Mouse (Mus musculus): Measurements from ENCODE around the gene Pmm1. TPM values are rescaled to one million over a fixed set of nuclear protein-coding genes. Genes with fewer than 3 reads are reported as not detected.

Pmm1 gene
- polyA plus RNA-seq, 2 experiments, result 17.6 to 22.6 TPM

- WGBS (ENCODE audit: insufficient replicate concordance), result 33% methylated on average over 11 of the region's 11 CpGs
- Histone ChIP-seq H3K27ac (peak overlapping the region; percentile 75), H3K4me1 (replicated peaks; ENCODE audit: control insufficient read depth in 2 of 2, insufficient read depth in 2 of 2, low read length in 1 of 2) (peaks cover 14 to 21% of the 10 kb centered on the region in 2 experiments; a peak in 3 of 4 replicates), H3K4me3 (ENCODE audit: insufficient read depth in 1 of 2, low read depth in 2 of 2, low read length in 2 of 2) (peak overlapping the region; percentile 66 to 72), H3K9ac (replicated peaks) (peak overlapping the region; percentile 70), H3K4me2 (ENCODE audit: low read depth) (peak overlapping the region; percentile 80), H3K36me3 (replicated peaks; ENCODE audit: control insufficient read depth, insufficient read depth, low read depth) (peaks cover 2% of the 10 kb centered on the region), H3K27me3 (ENCODE audit: control insufficient read depth, insufficient read depth, low read length) (no peaks in the 10 kb centered on the region), H3K9me3 (ENCODE audit: control insufficient read depth, low read length) (no peaks in the 10 kb centered on the region)
- peak; percentile 39 to 55 (median 45) for DNase-seq (ENCODE audit: low read depth in 3 of 3, low spot score in 3 of 3)
- TF ChIP-seq EP300 (IDR thresholded peaks at IDR 0.05; ENCODE audit: low read depth) (no peak; the same call in 1 of the 2 replicates), CTCF (IDR thresholded peaks at IDR 0.05; ENCODE audit: low read depth) (no peak)
- ATAC-seq (ENCODE audit: insufficient read depth), result peak; percentile 53
These were observed 35.8 kb downstream of the Pmm1 start for GRCm38 (mm10) chr15:81924933-81925332.

- Histone ChIP-seq H3K27me3 (ENCODE audit: control insufficient read depth, insufficient read depth, low read length) (no peaks in the 10 kb centered on the region), H3K4me3 (ENCODE audit: insufficient read depth in 1 of 2, low read depth in 2 of 2, low read length in 2 of 2) (no peak overlapping the region), H3K36me3 (replicated peaks; ENCODE audit: control insufficient read depth, insufficient read depth, low read depth) (peaks cover 6% of the 10 kb centered on the region), H3K9ac (replicated peaks) (no peak overlapping the region), H3K4me1 (replicated peaks; ENCODE audit: control insufficient read depth in 2 of 2, insufficient read depth in 2 of 2, low read length in 1 of 2) (peaks cover 11 to 17% of the 10 kb centered on the region in 2 experiments; a peak in 3 of 4 replicates), H3K9me3 (ENCODE audit: control insufficient read depth, low read length) (no peaks in the 10 kb centered on the region), H3K4me2 (ENCODE audit: low read depth) (no peak overlapping the region), H3K27ac (no peak overlapping the region)
- 68% methylated on average over 5 of the region's 5 CpGs for WGBS (ENCODE audit: insufficient replicate concordance)
- DNase-seq (ENCODE audit: low read depth in 3 of 3, low spot score in 3 of 3), result no peak
- TF ChIP-seq EP300 (IDR thresholded peaks at IDR 0.05; ENCODE audit: low read depth) (no peak), CTCF (IDR thresholded peaks at IDR 0.05; ENCODE audit: low read depth) (no peak)
- no peak for ATAC-seq (ENCODE audit: insufficient read depth)
These were observed 39.5 kb downstream of the Pmm1 start for GRCm38 (mm10) chr15:81921255-81921654.

DNA sequence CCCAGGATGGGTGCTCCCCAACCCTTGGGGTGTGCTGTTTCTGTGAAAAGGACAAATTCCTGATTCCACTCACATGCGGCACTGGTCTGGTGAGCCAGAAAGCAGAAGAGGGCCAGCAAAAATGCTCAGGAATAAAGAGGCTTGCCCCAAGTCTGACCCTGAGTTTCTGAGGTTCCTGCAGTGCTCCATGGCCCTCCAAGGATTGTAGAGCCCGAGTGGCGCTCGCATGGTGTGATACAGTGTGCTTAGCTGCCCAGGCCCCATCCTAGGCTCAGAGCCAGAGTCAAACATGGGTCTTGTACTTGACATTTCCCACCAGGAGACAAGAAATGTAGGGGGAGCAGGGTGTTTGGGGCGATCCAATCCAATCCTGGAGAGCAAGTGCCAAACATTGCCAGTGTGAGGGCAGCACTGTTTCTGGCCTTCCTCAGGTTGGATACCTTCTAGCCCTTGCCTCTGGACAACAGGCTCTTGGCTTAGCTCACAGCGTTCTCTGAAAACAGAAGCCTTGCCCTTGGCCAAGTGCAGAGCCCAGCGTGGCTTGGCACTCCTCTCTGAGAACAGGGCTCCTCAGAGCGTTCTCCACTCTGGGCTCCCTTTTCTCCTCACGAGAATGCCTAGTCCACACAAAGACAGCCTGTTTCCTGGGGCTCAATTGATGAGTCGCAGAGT, 40.0 kb downstream of the Pmm1 start:
- Histone ChIP-seq H3K9me3 (ENCODE audit: control insufficient read depth, low read length) (no peaks in the 10 kb centered on the region), H3K4me2 (ENCODE audit: low read depth) (no peak overlapping the region), H3K4me1 (replicated peaks; ENCODE audit: control insufficient read depth in 2 of 2, insufficient read depth in 2 of 2, low read length in 1 of 2) (peaks cover 11 to 17% of the 10 kb centered on the region in 2 experiments; a peak in 3 of 4 replicates), H3K27ac (no peak overlapping the region), H3K27me3 (ENCODE audit: control insufficient read depth, insufficient read depth, low read length) (no peaks in the 10 kb centered on the region), H3K4me3 (ENCODE audit: insufficient read depth in 1 of 2, low read depth in 2 of 2, low read length in 2 of 2) (no peak overlapping the region), H3K9ac (replicated peaks) (no peak overlapping the region), H3K36me3 (replicated peaks; ENCODE audit: control insufficient read depth, insufficient read depth, low read depth) (peaks cover 6% of the 10 kb centered on the region)
- TF ChIP-seq CTCF (IDR thresholded peaks at IDR 0.05; ENCODE audit: low read depth) (no peak), EP300 (IDR thresholded peaks at IDR 0.05; ENCODE audit: low read depth) (no peak)
- DNase-seq (ENCODE audit: low read depth in 3 of 3, low spot score in 3 of 3) (no peak), ATAC-seq (ENCODE audit: insufficient read depth) (no peak)
- WGBS (ENCODE audit: insufficient replicate concordance), result 80% methylated on average over 10 of the region's 10 CpGs

GRCm38 (mm10) chr15:81919062-81919461, 41.7 kb downstream of the Pmm1 start:
- Histone ChIP-seq H3K4me2 (ENCODE audit: low read depth) (no peak overlapping the region), H3K27ac (no peak overlapping the region), H3K4me3 (ENCODE audit: insufficient read depth in 1 of 2, low read depth in 2 of 2, low read length in 2 of 2) (no peak overlapping the region), H3K9me3 (ENCODE audit: control insufficient read depth, low read length) (no peaks in the 10 kb centered on the region), H3K4me1 (replicated peaks; ENCODE audit: control insufficient read depth in 2 of 2, insufficient read depth in 2 of 2, low read length in 1 of 2) (peaks cover 5 to 15% of the 10 kb centered on the region in 2 experiments; a peak in 3 of 4 replicates), H3K9ac (replicated peaks) (no peak overlapping the region), H3K36me3 (replicated peaks; ENCODE audit: control insufficient read depth, insufficient read depth, low read depth) (peaks cover 22% of the 10 kb centered on the region), H3K27me3 (ENCODE audit: control insufficient read depth, insufficient read depth, low read length) (no peaks in the 10 kb centered on the region)
- TF ChIP-seq EP300 (IDR thresholded peaks at IDR 0.05; ENCODE audit: low read depth) (no peak), CTCF (IDR thresholded peaks at IDR 0.05; ENCODE audit: low read depth) (no peak)
- ATAC-seq (ENCODE audit: insufficient read depth) (no peak), DNase-seq (ENCODE audit: low read depth in 3 of 3, low spot score in 3 of 3) (no peak)
- WGBS (ENCODE audit: insufficient replicate concordance), result 77% methylated on average over 5 of the region's 5 CpGs

DNA sequence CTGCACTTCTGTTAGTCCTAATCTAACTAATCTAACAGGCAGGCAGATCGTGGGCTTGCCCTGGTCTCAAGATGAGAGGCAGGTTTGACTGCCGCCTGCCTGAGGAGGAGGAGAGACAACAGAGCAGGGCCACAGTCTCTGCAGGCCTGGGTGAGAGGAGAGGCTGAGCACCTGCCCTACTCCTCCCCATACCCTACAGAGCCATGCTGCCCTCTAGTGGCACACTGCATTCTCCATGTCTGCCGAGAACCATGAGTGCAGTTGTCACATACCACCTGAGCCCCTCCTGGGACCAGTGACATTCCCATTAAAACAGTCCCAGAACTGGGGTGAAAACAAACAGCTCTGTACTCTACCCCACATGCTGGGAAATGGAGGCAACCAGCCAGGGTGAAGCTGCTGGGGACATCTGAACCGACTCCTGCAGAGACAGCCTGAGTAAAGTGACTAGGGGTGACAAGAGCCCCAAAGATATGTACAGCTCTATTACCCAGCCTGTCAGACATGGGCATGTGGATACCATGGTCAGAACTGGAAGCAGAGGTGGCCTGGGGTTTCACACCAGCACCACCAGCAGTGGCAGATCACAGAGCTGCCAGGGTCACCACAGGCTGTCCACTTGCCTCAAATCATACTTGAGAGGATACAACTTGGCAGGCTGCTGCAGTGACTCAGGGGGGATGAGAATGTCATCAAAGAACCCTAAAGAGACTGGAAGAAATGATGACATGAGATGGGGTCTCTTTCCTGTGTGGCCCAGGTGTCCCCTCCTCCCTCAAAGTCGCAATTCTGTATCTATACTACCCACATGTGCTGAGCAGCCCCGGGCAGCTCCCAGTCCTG, 42.9 kb downstream of the Pmm1 start:
- Histone ChIP-seq H3K27ac (no peak overlapping the region), H3K4me2 (ENCODE audit: low read depth) (no peak overlapping the region), H3K9ac (replicated peaks) (no peak overlapping the region), H3K27me3 (ENCODE audit: control insufficient read depth, insufficient read depth, low read length) (no peaks in the 10 kb centered on the region), H3K4me1 (replicated peaks; ENCODE audit: control insufficient read depth in 2 of 2, insufficient read depth in 2 of 2, low read length in 1 of 2) (peaks cover 5 to 14% of the 10 kb centered on the region in 2 experiments; a peak in 3 of 4 replicates), H3K36me3 (replicated peaks; ENCODE audit: control insufficient read depth, insufficient read depth, low read depth) (peaks cover 32% of the 10 kb centered on the region), H3K4me3 (ENCODE audit: insufficient read depth in 1 of 2, low read depth in 2 of 2, low read length in 2 of 2) (no peak overlapping the region), H3K9me3 (ENCODE audit: control insufficient read depth, low read length) (no peaks in the 10 kb centered on the region)
- 41% methylated on average over 6 of the region's 6 CpGs for WGBS (ENCODE audit: insufficient replicate concordance)
- ATAC-seq (ENCODE audit: insufficient read depth), result peak; percentile 54
- TF ChIP-seq EP300 (IDR thresholded peaks at IDR 0.05; ENCODE audit: low read depth) (no peak), CTCF (IDR thresholded peaks at IDR 0.05; ENCODE audit: low read depth) (peak; percentile 98)
- peak in 2 of 3 experiments; percentile 47 to 56 for DNase-seq (ENCODE audit: low read depth in 3 of 3, low spot score in 3 of 3)
